Comparison of ENCODE assay signal across 8 mouse cellular contexts in genomic region chr2:130642197-130642660, GRCm38 (mm10). TPM values are rescaled to one million over a fixed set of nuclear protein-coding genes. Genes with fewer than 3 reads are reported as not detected.
A peak's percentile ranks its signal among the peaks of the same experiment; 100 is the strongest.
DNase-seq lines count a peak whose midpoint lies in the region; ATAC-seq and TF ChIP-seq lines count a peak whose summit lies in the region.

No protein-coding gene starts in this region.

- no peak for DNase-seq in layer of hippocampus, adult 2 months (ENCODE audit: low spot score in 2 of 2)
- DNase-seq in layer of hippocampus, postnatal 25 days (ENCODE audit: extremely low spot score in 1 of 2, low spot score in 1 of 2), result no peak
- DNase-seq in R1 (ENCODE audit: low read depth, low spot score), result peak; percentile 66
- no peak for DNase-seq in liver, embryonic 13.5 days
- no peak for DNase-seq in urinary bladder, adult 18-20 months (ENCODE audit: low spot score in 2 of 2)
- DNase-seq in adrenal gland, postnatal 14 days, result no peak

- H3K36me3 ChIP-seq in forebrain, embryonic 13.5 days (ENCODE audit: poor library complexity, severe bottlenecking), result no peaks in the 10 kb centered on the region; the same call in 1 of the 2 replicates
- 0 out of 2 replicates have a peak, but pooled peaks cover 5% of the 10 kb centered on the region for H3K36me3 ChIP-seq in liver, embryonic 13.5 days
- no peaks in the 10 kb centered on the region for H3K36me3 ChIP-seq in stomach, embryonic 16.5 days (ENCODE audit: control insufficient read depth, insufficient read depth, low read length)

- H3K9ac ChIP-seq in forebrain, embryonic 13.5 days, result peak overlapping the region; percentile 81
- peak overlapping the region; percentile 82 for H3K9ac ChIP-seq in liver, embryonic 13.5 days
- peak overlapping the region; percentile 77 for H3K9ac ChIP-seq in stomach, embryonic 16.5 days (ENCODE audit: low read length)

- H3K27ac ChIP-seq in layer of hippocampus, adult 2 months, result peak overlapping the region; percentile 95
- no peak overlapping the region for H3K27ac ChIP-seq in forebrain, embryonic 13.5 days
- H3K27ac ChIP-seq in liver, embryonic 13.5 days, result no peak overlapping the region
- no peak overlapping the region for H3K27ac ChIP-seq in stomach, embryonic 16.5 days (ENCODE audit: low read length)

- peak overlapping the region; percentile 92 for H3K4me2 ChIP-seq in forebrain, embryonic 13.5 days
- peak overlapping the region; percentile 98 for H3K4me2 ChIP-seq in liver, embryonic 13.5 days
- peak overlapping the region; percentile 96 for H3K4me2 ChIP-seq in stomach, embryonic 16.5 days (ENCODE audit: low read depth, low read length)

- ATAC-seq in forebrain, embryonic 13.5 days, result peak; percentile 85
- ATAC-seq in liver, embryonic 13.5 days (ENCODE audit: low read depth), result 0 out of 2 replicates have a peak, but pooled peaks have one; percentile 0
- ATAC-seq in stomach, embryonic 16.5 days (ENCODE audit: insufficient read depth, low FRiP score), result peak; percentile 3; the same call in 1 of the 2 replicates

- peaks cover 11% of the 10 kb centered on the region for H3K4me1 ChIP-seq in forebrain, embryonic 13.5 days
- peaks cover 28% of the 10 kb centered on the region for H3K4me1 ChIP-seq in liver, embryonic 13.5 days (replicated peaks)
- H3K4me1 ChIP-seq in stomach, embryonic 16.5 days (ENCODE audit: control insufficient read depth, insufficient read depth, low read length), result peaks cover 6% of the 10 kb centered on the region

- H3K27me3 ChIP-seq in forebrain, embryonic 13.5 days, result peaks cover 17% of the 10 kb centered on the region
- H3K27me3 ChIP-seq in liver, embryonic 13.5 days, result peaks cover 48% of the 10 kb centered on the region
- no peaks in the 10 kb centered on the region for H3K27me3 ChIP-seq in stomach, embryonic 16.5 days (ENCODE audit: control insufficient read depth, insufficient read depth, low read length)

- H3K4me3 ChIP-seq in layer of hippocampus, adult 2 months, result peak overlapping the region; percentile 80
- H3K4me3 ChIP-seq in forebrain, embryonic 13.5 days, result peak overlapping the region; percentile 68
- peak overlapping the region; percentile 69 for H3K4me3 ChIP-seq in liver, embryonic 13.5 days (replicated peaks)
- peak overlapping the region; percentile 73 for H3K4me3 ChIP-seq in stomach, embryonic 16.5 days (replicated peaks; ENCODE audit: low read length)

- no peaks in the 10 kb centered on the region for H3K9me3 ChIP-seq in forebrain, embryonic 13.5 days (replicated peaks)
- no peaks in the 10 kb centered on the region for H3K9me3 ChIP-seq in liver, embryonic 13.5 days (replicated peaks)
- H3K9me3 ChIP-seq in stomach, embryonic 16.5 days (replicated peaks; ENCODE audit: control insufficient read depth, low read length), result no peaks in the 10 kb centered on the region

- TF ChIP-seq CTCF in layer of hippocampus, adult 2 months (conservative IDR thresholded peaks at IDR 0.05), result no peak

- 0% methylated on average over 13 of the region's 27 CpGs for WGBS in forebrain, embryonic 13.5 days
- 3% methylated on average over 16 of the region's 27 CpGs for WGBS in liver, embryonic 13.5 days (ENCODE audit: insufficient replicate concordance)
- WGBS in stomach, embryonic 16.5 days, result 1% methylated on average over 15 of the region's 27 CpGs

RNA-seq across cellular contexts. Expression of gene Lzts3, which starts 0.4 kb away (rescaled TPM):
- 100 to 1,000 TPM; 185 to 196 TPM for total RNA-seq in layer of hippocampus, adult 2 months (2021)
- total RNA-seq in layer of hippocampus, postnatal 25 days (2021), result 100 to 1,000 TPM; 159 to 163 TPM
- 5.0 and 5.8 TPM in 2 replicates for polyA plus RNA-seq in forebrain, embryonic 13.5 days (2015; fragmentation: Nextera tagmentation; extraction: Ambion mirVana)
- polyA plus RNA-seq in liver, embryonic 13.5 days (2015; fragmentation: Nextera tagmentation; extraction: Ambion mirVana), result 0.95 and 1.3 TPM in 2 replicates
- 7.5 and 8.4 TPM in 2 replicates for polyA plus RNA-seq in stomach, embryonic 16.5 days (2015; fragmentation: Nextera tagmentation; extraction: Ambion mirVana)
- total RNA-seq in adrenal gland, postnatal 14 days (2021), result 9.5 and 11.1 TPM in 2 replicates

RNA-seq across cellular contexts. Expression of gene Ubox5, which starts 12.4 kb away (rescaled TPM):
- 10 to 100 TPM; 11.0 to 11.7 TPM for total RNA-seq in layer of hippocampus, adult 2 months (2021)
- total RNA-seq in layer of hippocampus, postnatal 25 days (2021), result 1 to 10 TPM; 9.2 to 9.7 TPM
- 13.0 and 15.5 TPM in 2 replicates for polyA plus RNA-seq in forebrain, embryonic 13.5 days (2015; fragmentation: Nextera tagmentation; extraction: Ambion mirVana)
- polyA plus RNA-seq in liver, embryonic 13.5 days (2015; fragmentation: Nextera tagmentation; extraction: Ambion mirVana), result 6.2 and 6.5 TPM in 2 replicates
- polyA plus RNA-seq in stomach, embryonic 16.5 days (2015; fragmentation: Nextera tagmentation; extraction: Ambion mirVana), result 9.6 and 10.7 TPM in 2 replicates
- total RNA-seq in adrenal gland, postnatal 14 days (2021), result 5.1 and 5.6 TPM in 2 replicates

RNA-seq across cellular contexts. Expression of gene Fastkd5, which starts 12.4 kb away (rescaled TPM):
- 1 to 10 TPM; 8.8 to 8.9 TPM for total RNA-seq in layer of hippocampus, adult 2 months (2021)
- 1 to 10 TPM; 7.9 to 9.1 TPM for total RNA-seq in layer of hippocampus, postnatal 25 days (2021)
- 14.7 and 14.8 TPM in 2 replicates for polyA plus RNA-seq in forebrain, embryonic 13.5 days (2015; fragmentation: Nextera tagmentation; extraction: Ambion mirVana)
- 12.0 and 16.8 TPM in 2 replicates for polyA plus RNA-seq in liver, embryonic 13.5 days (2015; fragmentation: Nextera tagmentation; extraction: Ambion mirVana)
- polyA plus RNA-seq in stomach, embryonic 16.5 days (2015; fragmentation: Nextera tagmentation; extraction: Ambion mirVana), result 14.7 and 16.0 TPM in 2 replicates
- 13.4 and 14.0 TPM in 2 replicates for total RNA-seq in adrenal gland, postnatal 14 days (2021)

RNA-seq across cellular contexts. Expression of gene Ddrgk1, which starts 22.2 kb away (rescaled TPM):
- total RNA-seq in layer of hippocampus, adult 2 months (2021), result 10 to 100 TPM; 97.6 to 98.1 TPM
- 10 to 100 TPM; 84.1 to 88.1 TPM for total RNA-seq in layer of hippocampus, postnatal 25 days (2021)
- 53.0 and 55.9 TPM in 2 replicates for polyA plus RNA-seq in forebrain, embryonic 13.5 days (2015; fragmentation: Nextera tagmentation; extraction: Ambion mirVana)
- 41.7 and 43.6 TPM in 2 replicates for polyA plus RNA-seq in liver, embryonic 13.5 days (2015; fragmentation: Nextera tagmentation; extraction: Ambion mirVana)
- polyA plus RNA-seq in stomach, embryonic 16.5 days (2015; fragmentation: Nextera tagmentation; extraction: Ambion mirVana), result 76.6 and 78.6 TPM in 2 replicates
- 137 and 148 TPM in 2 replicates for total RNA-seq in adrenal gland, postnatal 14 days (2021)

RNA-seq across cellular contexts. Expression of gene Itpa, which starts 25.2 kb away (rescaled TPM):
- total RNA-seq in layer of hippocampus, adult 2 months (2021), result 10 to 100 TPM; 36.0 to 36.8 TPM
- total RNA-seq in layer of hippocampus, postnatal 25 days (2021), result 10 to 100 TPM; 34.8 to 41.4 TPM
- polyA plus RNA-seq in forebrain, embryonic 13.5 days (2015; fragmentation: Nextera tagmentation; extraction: Ambion mirVana), result 152 and 156 TPM in 2 replicates
- polyA plus RNA-seq in liver, embryonic 13.5 days (2015; fragmentation: Nextera tagmentation; extraction: Ambion mirVana), result 66.5 and 78.5 TPM in 2 replicates
- polyA plus RNA-seq in stomach, embryonic 16.5 days (2015; fragmentation: Nextera tagmentation; extraction: Ambion mirVana), result 71.7 and 85.5 TPM in 2 replicates
- 27.0 and 28.9 TPM in 2 replicates for total RNA-seq in adrenal gland, postnatal 14 days (2021)

Comparison
In these comparisons a context has a peak if more than half of its experiments do, and no peak if none do; other contexts are left out.
1. ATAC-seq: peak in every context shown above with its lines; median percentile 85 in forebrain, embryonic 13.5 days; 3 in stomach, embryonic 16.5 days; 0 in liver, embryonic 13.5 days.
2. RNA of gene Lzts3, which starts 0.4 kb away (total RNA-seq): 185 to 196 TPM in layer of hippocampus, adult 2 months and 159 to 163 TPM in layer of hippocampus, postnatal 25 days; 9.5 to 11.1 TPM in adrenal gland, postnatal 14 days; every median in the first group is over 10 times any median in the second.
3. Peak in every context shown above with its lines, with median percentiles within 50 percentile points of each other: H3K4me3 ChIP-seq, H3K4me2 ChIP-seq and H3K9ac ChIP-seq.